Comparison of ENCODE assay signal across 8 mouse cellular contexts in the genomic region with DNA sequence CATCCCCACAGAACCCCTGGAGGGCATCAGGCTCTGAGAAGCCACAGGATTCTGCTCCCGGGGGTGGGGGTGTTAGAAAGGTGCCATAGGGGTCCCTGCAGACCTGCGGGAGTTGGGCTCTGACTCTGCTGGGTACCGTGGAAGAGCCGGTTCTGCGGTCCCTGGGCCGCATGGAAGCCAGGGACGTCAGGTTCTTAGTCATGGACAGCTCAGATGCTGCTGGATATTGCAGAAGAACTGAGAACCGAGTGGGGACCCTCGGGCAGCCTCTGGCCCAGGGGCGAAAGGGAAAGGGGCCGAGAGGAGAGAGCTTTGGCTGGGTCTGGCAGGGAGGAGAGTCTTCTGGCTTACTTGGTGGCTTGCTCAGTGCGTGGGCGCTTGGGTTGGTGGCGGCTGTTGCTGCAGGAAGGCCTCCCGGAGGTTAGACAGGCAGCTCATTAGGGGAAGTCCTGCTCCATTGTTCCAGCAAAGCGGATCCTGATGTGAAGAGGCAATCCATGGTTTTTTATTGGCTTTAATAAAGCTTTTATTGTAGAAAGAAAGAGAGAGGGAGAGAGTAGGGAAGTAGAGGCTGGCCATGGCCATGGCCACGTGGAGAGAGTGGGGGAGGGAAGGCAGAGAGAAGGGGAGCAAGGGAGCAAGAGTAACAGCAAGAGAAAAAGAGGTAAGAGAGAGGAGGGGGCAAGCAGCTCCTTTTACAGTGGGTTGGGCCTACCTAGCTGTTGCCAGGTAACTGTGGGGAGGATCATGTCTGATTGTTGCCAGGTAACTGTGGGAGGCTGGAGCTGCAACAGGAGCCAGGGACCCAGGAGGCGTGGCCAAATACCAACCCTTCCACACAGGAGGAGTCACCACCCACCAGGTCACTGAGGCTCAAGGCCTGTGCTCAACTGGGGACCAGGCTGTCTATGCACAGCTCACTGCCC.
DNase-seq lines count a peak whose midpoint lies in the region; ATAC-seq lines count a peak whose summit lies in the region.

No protein-coding gene starts in this region.

- no peak overlapping the region for H3K9ac ChIP-seq in heart, embryonic 12.5 days
- no peak overlapping the region for H3K9ac ChIP-seq in forebrain, embryonic 15.5 days (replicated peaks)
- H3K9ac ChIP-seq in midbrain, embryonic 11.5 days (ENCODE audit: low read length) = no peak overlapping the region

- peaks cover 10% of the 10 kb centered on the region; the same call in 1 of the 2 replicates for H3K4me1 ChIP-seq in heart, embryonic 12.5 days (replicated peaks)
- H3K4me1 ChIP-seq in forebrain, embryonic 15.5 days = no peaks in the 10 kb centered on the region
- H3K4me1 ChIP-seq in midbrain, embryonic 11.5 days (ENCODE audit: control insufficient read depth, insufficient read depth, low read length) = no peaks in the 10 kb centered on the region

- H3K9me3 ChIP-seq in heart, embryonic 12.5 days (replicated peaks) = no peaks in the 10 kb centered on the region
- H3K9me3 ChIP-seq in forebrain, embryonic 15.5 days = no peaks in the 10 kb centered on the region
- no peaks in the 10 kb centered on the region for H3K9me3 ChIP-seq in midbrain, embryonic 11.5 days (ENCODE audit: control insufficient read depth, low read length)

- no peaks in the 10 kb centered on the region for H3K36me3 ChIP-seq in heart, embryonic 12.5 days
- no peaks in the 10 kb centered on the region for H3K36me3 ChIP-seq in forebrain, embryonic 15.5 days
- H3K36me3 ChIP-seq in midbrain, embryonic 11.5 days (ENCODE audit: control insufficient read depth, insufficient read depth, low read length) = no peaks in the 10 kb centered on the region

- 7% methylated on average over 18 of the region's 18 CpGs for WGBS in heart, embryonic 12.5 days
- 11% methylated on average over 18 of the region's 18 CpGs for WGBS in forebrain, embryonic 15.5 days
- WGBS in midbrain, embryonic 11.5 days = 11% methylated on average over 18 of the region's 18 CpGs

- DNase-seq in heart, adult 18-20 months = no peak
- DNase-seq in WW6 (ENCODE audit: low read depth, low spot score) = peak; percentile 76
- no peak for DNase-seq in midbrain, embryonic 11.5 days (ENCODE audit: low spot score, missing footprints)
- DNase-seq in left cerebral cortex, adult 18-20 months (ENCODE audit: low spot score in 2 of 2) = no peak
- DNase-seq in urinary bladder, postnatal 36 days (ENCODE audit: low spot score in 2 of 2) = no peak
- no peak for DNase-seq in gastrocnemius, adult 18-20 months (ENCODE audit: low spot score)

- peak; percentile 29; the same call in 1 of the 2 replicates for ATAC-seq in heart, embryonic 12.5 days (ENCODE audit: insufficient number of reproducible peaks, low FRiP score)
- peak; percentile 60; the same call in 1 of the 2 replicates for ATAC-seq in forebrain, embryonic 15.5 days (replicated peaks)
- ATAC-seq in midbrain, embryonic 11.5 days (ENCODE audit: low FRiP score) = peak; percentile 63

- peak overlapping the region; percentile 28 for H3K4me3 ChIP-seq in heart, embryonic 12.5 days
- no peak overlapping the region for H3K4me3 ChIP-seq in forebrain, embryonic 15.5 days
- no peak overlapping the region for H3K4me3 ChIP-seq in midbrain, embryonic 11.5 days (ENCODE audit: low read depth, low read length)

- peak overlapping the region; percentile 63 for H3K4me2 ChIP-seq in heart, embryonic 12.5 days
- no peak overlapping the region for H3K4me2 ChIP-seq in forebrain, embryonic 15.5 days (replicated peaks)
- 0 out of 2 replicates have a peak overlapping the region, but pooled peaks have one; percentile 5 for H3K4me2 ChIP-seq in midbrain, embryonic 11.5 days

- no peaks in the 10 kb centered on the region for H3K27me3 ChIP-seq in heart, embryonic 12.5 days (replicated peaks)
- no peaks in the 10 kb centered on the region for H3K27me3 ChIP-seq in forebrain, embryonic 15.5 days
- no peaks in the 10 kb centered on the region for H3K27me3 ChIP-seq in midbrain, embryonic 11.5 days (ENCODE audit: control insufficient read depth, insufficient read depth, low read length)

- H3K27ac ChIP-seq in heart, embryonic 12.5 days (ENCODE audit: poor library complexity, severe bottlenecking) = no peak overlapping the region
- no peak overlapping the region for H3K27ac ChIP-seq in forebrain, embryonic 15.5 days (replicated peaks)
- no peak overlapping the region for H3K27ac ChIP-seq in midbrain, embryonic 11.5 days (ENCODE audit: low read depth, low read length)
